Comparison of ENCODE assay signal across 18 mouse cellular contexts in genomic region chr12:118725891-118726290, GRCm38 (mm10).
DNase-seq lines count a peak whose midpoint lies in the region; ATAC-seq lines count a peak whose summit lies in the region.
"Had no signal": no experiment of that assay in that cellular context is flagged by ENCODE, and none has a peak within 500 bp of the region (broad histone marks: within the 10 kb centered on the region; RNA-seq: fewer than 3 reads in every experiment).

No protein-coding gene starts in this region.

- WGBS in midbrain, embryonic 13.5 days: 55% methylated on average over 4 of the region's 4 CpGs
- 82% methylated on average over 4 of the region's 4 CpGs for WGBS in midbrain, embryonic 11.5 days
- 17% methylated on average over 4 of the region's 4 CpGs for WGBS in forebrain, embryonic 14.5 days
- WGBS in hindbrain, embryonic 13.5 days: 51% methylated on average over 4 of the region's 4 CpGs

- H3K9me3 ChIP-seq in midbrain, embryonic 13.5 days: 0 out of 2 replicates have a peak, but pooled peaks cover 3% of the 10 kb centered on the region
- H3K9me3 ChIP-seq in midbrain, embryonic 11.5 days (ENCODE audit: control insufficient read depth, low read length): no peaks in the 10 kb centered on the region
- no peaks in the 10 kb centered on the region for H3K9me3 ChIP-seq in forebrain, embryonic 14.5 days (replicated peaks; ENCODE audit: control insufficient read depth, low read length)
- no peaks in the 10 kb centered on the region for H3K9me3 ChIP-seq in hindbrain, embryonic 13.5 days
- H3K9me3 ChIP-seq: limb, embryonic 13.5 days; liver, embryonic 15.5 days; neural tube, embryonic 12.5 days; stomach, embryonic 15.5 days had no signal

- ATAC-seq in midbrain, embryonic 13.5 days: 0 out of 2 replicates have a peak, but pooled peaks have one; percentile 53
- ATAC-seq in midbrain, embryonic 11.5 days (ENCODE audit: low FRiP score): no peak
- peak; percentile 77 for ATAC-seq in forebrain, embryonic 14.5 days
- ATAC-seq in hindbrain, embryonic 13.5 days (ENCODE audit: low FRiP score): peak; percentile 61
- ATAC-seq: CD4-positive, CD25-positive, alpha-beta regulatory T cell, adult 4 months; inflammation-experienced regulatory T-cells, adult 6 months had no signal

- no peak overlapping the region for H3K4me2 ChIP-seq in midbrain, embryonic 13.5 days (replicated peaks)
- H3K4me2 ChIP-seq in midbrain, embryonic 11.5 days: no peak overlapping the region
- H3K4me2 ChIP-seq in forebrain, embryonic 14.5 days (ENCODE audit: low read length): no peak overlapping the region
- no peak overlapping the region for H3K4me2 ChIP-seq in hindbrain, embryonic 13.5 days
- H3K4me2 ChIP-seq: limb, embryonic 13.5 days; liver, embryonic 15.5 days; neural tube, embryonic 12.5 days; stomach, embryonic 15.5 days had no signal

- no peaks in the 10 kb centered on the region for H3K36me3 ChIP-seq in midbrain, embryonic 13.5 days
- H3K36me3 ChIP-seq in midbrain, embryonic 11.5 days (ENCODE audit: control insufficient read depth, insufficient read depth, low read length): no peaks in the 10 kb centered on the region
- no peaks in the 10 kb centered on the region for H3K36me3 ChIP-seq in forebrain, embryonic 14.5 days (ENCODE audit: control insufficient read depth, insufficient read depth, low read length)
- H3K36me3 ChIP-seq in hindbrain, embryonic 13.5 days: no peaks in the 10 kb centered on the region
- H3K36me3 ChIP-seq: limb, embryonic 13.5 days; liver, embryonic 15.5 days; neural tube, embryonic 12.5 days; stomach, embryonic 15.5 days had no signal

- DNase-seq in midbrain, embryonic 11.5 days (ENCODE audit: low spot score, missing footprints): no peak
- peak; percentile 61 for DNase-seq in forebrain, embryonic 14.5 days (ENCODE audit: low spot score)
- peak; percentile 76 for DNase-seq in retina, embryonic 14.5 days (ENCODE audit: low spot score)
- no peak for DNase-seq in embryo, embryonic 9.5 days (ENCODE audit: extremely low spot score)
- no peak for DNase-seq in spleen, postnatal 4 days (ENCODE audit: low spot score in 2 of 2)
- DNase-seq: adrenal gland, postnatal 10 days; cerebellum, adult 9-11 months; gastrocnemius, adult 2 months; heart, adult 2 months; right cerebral cortex, adult 18-20 months had no signal

- H3K4me3 ChIP-seq in midbrain, embryonic 13.5 days (replicated peaks): no peak overlapping the region
- H3K4me3 ChIP-seq in midbrain, embryonic 11.5 days (ENCODE audit: low read depth, low read length): no peak overlapping the region
- no peak overlapping the region for H3K4me3 ChIP-seq in forebrain, embryonic 14.5 days (ENCODE audit: low read depth, low read length)
- H3K4me3 ChIP-seq in hindbrain, embryonic 13.5 days: no peak overlapping the region
- H3K4me3 ChIP-seq: gastrocnemius, adult 2 months; heart, adult 2 months; limb, embryonic 13.5 days; liver, embryonic 15.5 days; neural tube, embryonic 12.5 days; stomach, embryonic 15.5 days had no signal

- H3K9ac ChIP-seq in midbrain, embryonic 13.5 days (replicated peaks): no peak overlapping the region
- no peak overlapping the region for H3K9ac ChIP-seq in midbrain, embryonic 11.5 days (ENCODE audit: low read length)
- no peak overlapping the region for H3K9ac ChIP-seq in forebrain, embryonic 14.5 days (ENCODE audit: low read length)
- no peak overlapping the region for H3K9ac ChIP-seq in hindbrain, embryonic 13.5 days
- H3K9ac ChIP-seq: limb, embryonic 13.5 days; liver, embryonic 15.5 days; neural tube, embryonic 12.5 days; stomach, embryonic 15.5 days had no signal

- H3K4me1 ChIP-seq in midbrain, embryonic 13.5 days (replicated peaks): 0 out of 2 replicates have a peak, but pooled peaks cover 4% of the 10 kb centered on the region
- H3K4me1 ChIP-seq in midbrain, embryonic 11.5 days (ENCODE audit: control insufficient read depth, insufficient read depth, low read length): no peaks in the 10 kb centered on the region
- peaks cover 7% of the 10 kb centered on the region; the same call in 1 of the 2 replicates for H3K4me1 ChIP-seq in forebrain, embryonic 14.5 days (ENCODE audit: control insufficient read depth, insufficient read depth, low read length)
- H3K4me1 ChIP-seq in hindbrain, embryonic 13.5 days (replicated peaks): no peaks in the 10 kb centered on the region
- H3K4me1 ChIP-seq: limb, embryonic 13.5 days; liver, embryonic 15.5 days; neural tube, embryonic 12.5 days; stomach, embryonic 15.5 days had no signal

- H3K27me3 ChIP-seq in midbrain, embryonic 13.5 days: no peaks in the 10 kb centered on the region; the same call in 1 of the 2 replicates
- no peaks in the 10 kb centered on the region for H3K27me3 ChIP-seq in midbrain, embryonic 11.5 days (ENCODE audit: control insufficient read depth, insufficient read depth, low read length)
- 0 out of 2 replicates have a peak, but pooled peaks cover 4% of the 10 kb centered on the region for H3K27me3 ChIP-seq in forebrain, embryonic 14.5 days (replicated peaks; ENCODE audit: control insufficient read depth, insufficient read depth, low read length)
- no peaks in the 10 kb centered on the region for H3K27me3 ChIP-seq in hindbrain, embryonic 13.5 days
- H3K27me3 ChIP-seq: limb, embryonic 13.5 days; liver, embryonic 15.5 days; neural tube, embryonic 12.5 days; stomach, embryonic 15.5 days had no signal

- H3K27ac ChIP-seq in midbrain, embryonic 13.5 days: no peak overlapping the region
- no peak overlapping the region for H3K27ac ChIP-seq in midbrain, embryonic 11.5 days (ENCODE audit: low read depth, low read length)
- no peak overlapping the region for H3K27ac ChIP-seq in forebrain, embryonic 14.5 days (ENCODE audit: low read depth, low read length)
- no peak overlapping the region for H3K27ac ChIP-seq in hindbrain, embryonic 13.5 days
- H3K27ac ChIP-seq: gastrocnemius, adult 2 months; heart, adult 2 months; limb, embryonic 13.5 days; liver, embryonic 15.5 days; neural tube, embryonic 12.5 days; stomach, embryonic 15.5 days had no signal

Comparison
In these comparisons a context has a peak if more than half of its experiments do, and no peak if none do; other contexts are left out.
1. DNase-seq: peak in forebrain, embryonic 14.5 days (single experiment) and retina, embryonic 14.5 days (single experiment); none in midbrain, embryonic 11.5 days (single experiment), embryo, embryonic 9.5 days (single experiment) and spleen, postnatal 4 days (0 of 2).